Mouse (Mus musculus): ENCODE measurements around the gene Ddx25. TPM values are rescaled to one million over a fixed set of nuclear protein-coding genes. Genes with fewer than 3 reads are reported as not detected.
A peak's percentile ranks its signal among the peaks of the same experiment; 100 is the strongest.

Gene Ddx25
- polyA plus RNA-seq (2015; fragmentation: Nextera tagmentation; extraction: Ambion mirVana): 2.1 and 2.4 TPM in 2 replicates

DNA sequence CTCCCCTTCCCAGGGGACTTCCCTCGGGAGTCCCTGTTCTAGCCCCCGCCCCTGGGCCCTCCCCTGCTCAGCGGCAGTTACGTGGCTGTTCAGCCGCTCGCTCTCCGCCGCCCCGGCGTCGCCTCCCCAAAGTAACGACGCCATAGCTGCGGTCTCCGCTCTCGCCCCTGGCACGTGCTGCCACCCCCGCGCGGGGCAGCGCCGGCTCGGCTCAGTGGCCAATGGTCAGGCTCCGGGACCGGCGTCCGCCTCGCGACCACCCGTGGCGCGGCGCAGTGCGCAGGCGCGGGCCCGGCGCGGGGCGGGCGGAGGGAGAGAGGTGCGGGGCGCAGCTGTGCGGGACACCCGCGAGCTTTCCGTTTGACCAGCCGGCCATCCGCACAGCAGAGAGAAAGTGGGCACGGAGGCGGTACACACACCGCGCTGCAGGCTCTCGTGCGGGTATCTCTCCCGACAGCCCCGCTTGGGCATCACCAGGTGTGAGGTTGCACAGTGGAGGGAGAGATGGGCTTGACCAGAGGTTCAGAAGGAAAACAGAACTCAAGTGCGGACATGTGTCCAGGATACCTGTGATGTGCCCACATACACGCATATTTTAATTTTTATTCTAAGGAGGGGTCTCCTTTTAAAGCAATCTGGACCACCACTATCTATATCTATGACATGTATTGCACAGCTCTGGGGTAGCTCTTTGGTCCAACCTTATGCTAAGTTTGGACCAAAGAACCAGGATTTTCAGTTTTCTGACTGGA lies at the start of gene Ddx25, which contains the start of gene Pus3:
TSS of gene Ddx25 (minus strand) at position 272 of the 752 bp plus-strand sequence.
TSS of gene Pus3 (plus strand) at position 339 of the 752 bp plus-strand sequence.
- no peaks in the 10 kb centered on the region for H3K27me3 ChIP-seq
- H3K4me3 ChIP-seq: peak within 1 kb of the TSS; percentile 70
- ATAC-seq (ENCODE audit: insufficient number of reproducible peaks, low FRiP score, low TSS enrichment, low read depth): peak; percentile 64
- peaks cover 19% of the 10 kb centered on the region for H3K4me1 ChIP-seq
- H3K9me3 ChIP-seq: no peaks in the 10 kb centered on the region
- peaks cover 12% of the 10 kb centered on the region for H3K36me3 ChIP-seq
- 1% methylated on average over 59 of the region's 59 CpGs for WGBS
- H3K27ac ChIP-seq: peak within 1 kb of the TSS; percentile 82
- H3K9ac ChIP-seq: peak within 1 kb of the TSS; percentile 51
- peak within 1 kb of the TSS; percentile 95 for H3K4me2 ChIP-seq

DNA sequence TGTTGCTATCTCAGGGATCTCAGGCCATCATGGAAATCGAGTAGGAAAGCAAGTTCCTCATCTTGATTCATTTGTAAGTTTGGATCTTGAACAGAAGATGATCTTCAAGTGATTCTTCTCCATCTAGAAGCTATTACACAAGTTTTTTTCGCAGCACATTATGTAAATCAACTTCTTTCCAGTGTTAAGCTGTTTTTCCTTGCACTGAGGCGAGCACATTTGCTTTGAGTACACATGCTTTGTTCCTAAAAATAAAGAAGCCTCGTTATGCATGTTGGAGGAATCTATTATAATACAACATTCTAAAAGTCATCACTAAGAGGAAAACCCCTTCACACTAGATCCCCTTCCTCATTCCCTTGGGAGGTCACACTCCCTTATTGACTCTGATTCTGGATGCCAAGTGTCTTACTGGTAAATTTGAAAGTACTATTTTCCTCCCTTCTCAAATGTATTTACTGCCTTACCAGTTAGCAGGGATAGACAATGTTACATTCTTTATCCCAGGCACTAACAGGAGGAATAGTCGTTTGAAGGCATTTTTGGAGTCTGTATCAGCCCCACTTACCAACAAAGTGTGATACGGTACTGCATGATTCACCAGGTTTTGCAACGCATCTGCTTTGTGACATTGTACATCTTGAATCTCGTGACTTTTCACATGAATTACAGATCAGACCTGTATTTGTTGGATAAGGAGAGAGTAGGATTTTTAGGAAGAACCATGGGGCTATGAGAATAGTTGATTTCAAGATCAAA lies 49.5 kb upstream of the Ddx25 start:
- ATAC-seq (ENCODE audit: insufficient number of reproducible peaks, low FRiP score, low TSS enrichment, low read depth): no peak
- Histone ChIP-seq H3K36me3 (no peaks in the 10 kb centered on the region), H3K4me3 (no peak overlapping the region), H3K9me3 (no peaks in the 10 kb centered on the region), H3K9ac (no peak overlapping the region), H3K27ac (no peak overlapping the region), H3K4me2 (no peak overlapping the region), H3K4me1 (no peaks in the 10 kb centered on the region), H3K27me3 (no peaks in the 10 kb centered on the region)
- 67% methylated on average over 8 of the region's 8 CpGs for WGBS

DNA sequence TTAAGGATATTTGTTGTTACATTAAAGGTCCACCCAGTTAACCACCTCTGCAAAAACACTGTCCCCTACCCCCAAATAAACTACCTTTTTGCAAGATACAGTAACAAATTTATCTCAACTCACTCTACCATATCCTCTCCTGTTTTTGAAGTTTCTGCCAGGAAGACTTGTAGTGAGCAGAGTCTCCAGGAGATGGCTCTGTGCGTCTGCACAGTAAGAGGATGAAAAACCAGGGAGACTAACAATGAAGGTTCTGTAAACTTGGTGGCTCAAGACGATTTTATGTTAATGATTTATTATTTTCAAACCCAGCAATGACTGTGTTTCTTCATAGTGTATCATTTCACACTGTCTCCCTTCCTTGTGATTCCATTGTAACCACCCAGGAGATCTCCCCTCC lies 34.6 kb upstream of the Ddx25 start:
- H3K27ac ChIP-seq: no peak overlapping the region
- ATAC-seq (ENCODE audit: insufficient number of reproducible peaks, low FRiP score, low TSS enrichment, low read depth): no peak
- H3K27me3 ChIP-seq: no peaks in the 10 kb centered on the region
- no peak overlapping the region for H3K4me2 ChIP-seq
- H3K4me3 ChIP-seq: no peak overlapping the region
- H3K4me1 ChIP-seq: no peaks in the 10 kb centered on the region
- no peaks in the 10 kb centered on the region for H3K36me3 ChIP-seq
- no peak overlapping the region for H3K9ac ChIP-seq
- WGBS: 13% methylated on average over 2 of the region's 2 CpGs
- no peaks in the 10 kb centered on the region for H3K9me3 ChIP-seq

DNA sequence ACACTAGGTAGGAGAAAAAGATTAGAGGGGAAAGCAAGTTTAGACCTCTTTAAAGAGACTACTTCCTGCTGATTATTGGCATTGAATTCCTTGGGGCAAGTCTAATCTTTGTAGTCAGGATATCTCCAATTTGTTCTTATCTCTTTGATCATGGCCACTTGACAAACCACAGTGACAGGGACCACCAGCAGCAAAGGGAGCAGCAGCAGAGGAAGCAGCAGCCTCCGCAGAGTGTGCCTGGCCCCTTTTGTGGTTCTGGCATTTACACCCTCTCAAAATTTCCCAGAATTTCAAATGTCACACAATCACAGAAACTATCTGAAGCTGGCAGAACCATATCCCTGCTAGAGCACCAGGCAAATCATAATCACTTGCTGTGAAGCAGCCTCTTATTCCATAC lies 29.3 kb upstream of the Ddx25 start:
- Histone ChIP-seq H3K9ac (no peak overlapping the region), H3K9me3 (no peaks in the 10 kb centered on the region), H3K4me2 (no peak overlapping the region), H3K27me3 (no peaks in the 10 kb centered on the region), H3K27ac (no peak overlapping the region), H3K4me3 (no peak overlapping the region), H3K4me1 (no peaks in the 10 kb centered on the region), H3K36me3 (no peaks in the 10 kb centered on the region)
- no peak for ATAC-seq (ENCODE audit: insufficient number of reproducible peaks, low FRiP score, low TSS enrichment, low read depth)
- WGBS: 13% methylated on average over 1 of the region's 1 CpGs

DNA sequence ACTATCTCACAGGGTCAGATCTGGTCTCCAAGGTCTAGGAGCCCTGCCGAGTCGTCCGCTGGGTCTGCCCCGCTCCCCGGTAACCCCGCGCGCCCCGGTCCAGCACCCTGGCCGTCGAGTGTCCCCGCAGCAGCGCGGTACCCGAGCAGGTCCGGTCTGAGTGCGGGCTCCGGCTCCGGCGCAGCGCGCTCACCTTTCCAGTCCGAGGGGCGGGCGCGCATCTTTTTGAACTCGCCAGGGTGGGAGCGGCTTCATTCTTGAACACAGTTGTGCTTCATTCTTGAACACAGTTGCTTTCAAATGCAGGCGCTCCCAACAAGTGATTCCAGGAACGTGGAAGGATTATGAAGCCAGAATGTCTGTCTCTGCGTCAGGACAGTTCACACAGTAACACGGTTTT lies 16.1 kb upstream of the Ddx25 start:
- Histone ChIP-seq H3K27ac (no peak overlapping the region), H3K9ac (no peak overlapping the region), H3K36me3 (no peaks in the 10 kb centered on the region), H3K4me3 (peak overlapping the region; percentile 25), H3K9me3 (no peaks in the 10 kb centered on the region), H3K4me1 (peaks cover 4% of the 10 kb centered on the region), H3K27me3 (peaks cover 15% of the 10 kb centered on the region), H3K4me2 (peak overlapping the region; percentile 48)
- no peak for ATAC-seq (ENCODE audit: insufficient number of reproducible peaks, low FRiP score, low TSS enrichment, low read depth)
- WGBS: 5% methylated on average over 32 of the region's 32 CpGs

DNA sequence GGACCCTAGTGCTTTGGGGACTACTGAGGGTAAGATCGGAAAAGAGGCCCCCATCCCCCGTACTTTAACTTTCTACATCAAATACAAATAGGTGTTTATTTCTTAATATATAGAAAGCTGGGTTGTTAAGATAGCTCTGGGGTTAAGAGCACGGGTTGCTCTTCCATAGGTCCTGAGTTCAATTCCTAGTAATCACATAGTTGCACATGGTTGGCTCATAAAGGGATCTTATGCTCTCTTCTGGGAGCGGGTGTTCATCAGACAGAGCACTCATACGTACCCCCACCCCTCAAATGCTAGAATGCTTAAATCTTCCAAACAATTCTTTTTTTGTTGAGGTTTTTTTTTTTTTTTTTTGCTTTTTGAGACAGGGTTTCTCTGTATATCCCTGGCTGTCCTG lies 12.3 kb upstream of the Ddx25 start:
- Histone ChIP-seq H3K4me2 (peak overlapping the region; percentile 68), H3K4me1 (peaks cover 9% of the 10 kb centered on the region), H3K36me3 (peaks cover 18% of the 10 kb centered on the region; the same call in 1 of the 2 replicates), H3K27ac (peak overlapping the region; percentile 92; the same call in 1 of the 2 replicates), H3K27me3 (peaks cover 15% of the 10 kb centered on the region), H3K4me3 (peak overlapping the region; percentile 88), H3K9me3 (no peaks in the 10 kb centered on the region), H3K9ac (no peak overlapping the region)
- ATAC-seq (ENCODE audit: insufficient number of reproducible peaks, low FRiP score, low TSS enrichment, low read depth): no peak
- WGBS: 11% methylated on average over 5 of the region's 5 CpGs

DNA sequence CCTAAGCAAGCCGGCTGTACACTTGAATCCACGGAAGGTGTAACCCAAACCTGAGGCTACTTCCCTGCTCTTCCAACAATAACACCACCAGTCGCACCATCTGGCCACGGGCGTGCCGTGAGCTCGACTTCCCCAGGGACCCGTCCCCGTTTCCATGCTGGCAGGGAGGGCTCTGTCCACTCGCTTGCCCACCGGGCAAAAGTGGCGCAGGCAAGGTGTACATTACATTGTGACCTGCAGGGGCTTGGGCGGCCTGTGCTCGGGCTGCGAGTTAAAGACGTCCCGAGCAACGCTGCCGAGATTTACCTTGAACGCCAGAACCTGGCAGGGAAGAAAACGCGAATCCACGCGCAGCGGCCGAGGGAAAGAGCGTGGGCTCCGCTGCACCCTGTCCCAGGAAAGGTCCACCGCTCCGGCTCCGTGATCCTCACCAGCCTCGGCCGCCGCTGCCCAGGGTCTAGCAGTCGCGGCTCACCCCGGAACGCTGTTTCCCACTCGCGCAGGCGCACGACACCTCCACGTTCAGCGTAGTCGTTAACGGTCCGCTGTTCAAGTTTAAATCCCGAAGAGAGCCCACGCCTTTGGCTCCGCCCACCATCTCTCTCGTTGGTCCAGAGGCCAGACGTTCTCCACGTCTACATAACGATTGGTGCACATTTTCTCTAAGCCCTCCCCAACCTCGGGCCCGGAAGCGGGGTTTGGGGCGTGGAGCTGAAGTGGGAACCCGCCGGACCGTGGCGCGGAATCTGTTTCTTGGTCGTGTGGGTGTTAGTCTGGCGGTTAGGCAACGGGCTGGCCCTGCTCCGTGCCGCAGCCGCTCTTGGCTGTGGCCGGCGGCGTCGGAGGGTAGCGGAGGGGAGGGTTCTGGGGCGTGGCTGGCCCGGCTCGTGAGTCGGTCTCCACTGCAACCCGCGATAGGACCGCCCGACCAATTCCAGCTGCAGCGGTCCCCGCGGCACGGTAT lies 11.5 kb upstream of the Ddx25 start, which contains the start of the genes Pate2 and Hyls1:
TSS of gene Pate2 (plus strand) at position 714 of the 964 bp plus-strand sequence.
TSS of gene Hyls1 (minus strand) at position 828 of the 964 bp plus-strand sequence.
- peak within 1 kb of the TSS; percentile 68 for H3K4me2 ChIP-seq
- H3K4me3 ChIP-seq: peak within 1 kb of the TSS; percentile 88
- peaks cover 11% of the 10 kb centered on the region for H3K27me3 ChIP-seq
- peak within 1 kb of the TSS; percentile 92 for H3K27ac ChIP-seq
- WGBS: under 1% methylated on average over 86 of the region's 86 CpGs
- H3K36me3 ChIP-seq: peaks cover 26% of the 10 kb centered on the region
- peak within 1 kb of the TSS; percentile 74 for H3K9ac ChIP-seq
- ATAC-seq (ENCODE audit: insufficient number of reproducible peaks, low FRiP score, low TSS enrichment, low read depth): peak; percentile 99
- H3K4me1 ChIP-seq: peaks cover 9% of the 10 kb centered on the region
- H3K9me3 ChIP-seq: no peaks in the 10 kb centered on the region

DNA sequence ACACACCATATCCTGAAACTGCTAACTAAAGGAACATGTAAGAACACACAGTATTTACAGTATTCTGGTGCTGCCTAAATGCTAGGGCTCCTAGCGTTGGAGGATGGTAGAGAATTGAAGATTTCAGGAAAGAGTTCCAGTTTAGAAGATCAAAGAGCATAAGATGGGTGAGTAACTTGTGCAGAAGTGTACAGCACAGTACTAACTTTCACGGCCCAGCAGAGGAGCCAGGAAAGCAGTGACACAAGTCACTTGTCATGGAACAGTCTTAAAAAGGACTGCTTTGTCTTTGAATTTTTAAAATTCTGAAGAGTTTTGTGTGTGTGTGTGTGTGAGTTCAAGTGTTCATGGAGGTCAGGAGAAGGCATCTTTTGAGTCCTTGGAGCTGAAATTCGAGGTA lies 9.7 kb upstream of the Ddx25 start:
- no peak for ATAC-seq (ENCODE audit: insufficient number of reproducible peaks, low FRiP score, low TSS enrichment, low read depth)
- Histone ChIP-seq H3K4me3 (no peak overlapping the region), H3K36me3 (peaks cover 31% of the 10 kb centered on the region), H3K27me3 (no peaks in the 10 kb centered on the region), H3K27ac (no peak overlapping the region), H3K9me3 (no peaks in the 10 kb centered on the region), H3K9ac (no peak overlapping the region), H3K4me2 (no peak overlapping the region), H3K4me1 (peaks cover 4% of the 10 kb centered on the region; the same call in 1 of the 2 replicates)
- WGBS: 84% methylated on average over 3 of the region's 3 CpGs

DNA sequence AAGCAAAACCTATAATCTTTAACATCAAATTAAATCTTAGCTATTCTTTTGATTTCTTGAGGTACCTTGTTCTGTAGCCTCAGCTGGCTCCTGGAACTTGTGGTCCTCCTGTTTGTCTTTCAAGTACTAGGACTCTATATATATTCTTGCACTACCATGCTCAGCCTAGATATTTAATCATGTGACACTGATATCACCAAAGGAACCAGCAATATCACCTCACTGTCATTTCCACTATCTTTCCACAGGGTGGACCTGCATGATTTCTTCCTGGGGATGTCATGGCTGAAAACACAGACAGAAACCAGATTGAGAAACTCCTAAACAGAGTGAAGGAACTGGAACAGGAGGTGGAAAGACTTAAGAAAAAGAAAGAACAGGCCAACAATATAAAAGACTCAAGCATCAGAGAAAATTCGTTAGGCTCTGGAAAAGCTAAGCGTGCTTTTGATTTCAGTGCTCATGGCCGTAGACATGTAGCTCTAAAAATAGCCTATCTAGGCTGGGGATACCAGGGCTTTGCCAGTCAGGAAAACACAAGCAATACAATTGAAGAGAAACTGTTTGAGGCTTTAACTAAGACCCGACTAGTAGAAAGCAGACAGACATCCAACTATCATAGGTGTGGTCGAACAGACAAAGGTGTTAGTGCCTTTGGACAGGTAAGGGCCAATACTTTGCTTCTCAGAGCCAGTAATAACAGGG lies 6.4 kb upstream of the Ddx25 start:
- Histone ChIP-seq H3K36me3 (peaks cover 42% of the 10 kb centered on the region), H3K9ac (no peak overlapping the region)

DNA sequence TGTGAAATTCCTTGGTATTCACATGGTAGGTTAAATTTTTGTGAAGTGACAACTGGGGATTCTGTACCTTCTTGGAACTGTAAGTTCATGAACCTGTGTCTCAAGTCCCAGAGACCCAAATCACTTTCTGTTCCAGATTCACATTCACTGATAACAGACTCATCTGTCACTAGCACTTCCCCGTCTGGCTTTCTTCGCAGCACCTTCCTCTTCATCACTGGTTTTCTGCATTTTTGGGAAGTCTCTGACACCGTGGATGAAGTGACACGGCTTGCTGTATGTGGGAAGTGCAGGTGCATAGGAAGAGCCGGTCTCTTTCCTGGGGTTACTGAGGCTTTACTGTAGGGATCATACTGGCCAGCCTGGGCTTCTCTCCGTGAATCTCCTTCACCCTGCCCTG lies 3.3 kb upstream of the Ddx25 start:
- H3K4me3 ChIP-seq: no peak overlapping the region
- 82% methylated on average over 6 of the region's 6 CpGs for WGBS
- H3K27ac ChIP-seq: no peak overlapping the region
- H3K9ac ChIP-seq: no peak overlapping the region
- no peak overlapping the region for H3K4me2 ChIP-seq
- no peaks in the 10 kb centered on the region for H3K9me3 ChIP-seq
- peaks cover 19% of the 10 kb centered on the region for H3K4me1 ChIP-seq
- ATAC-seq (ENCODE audit: insufficient number of reproducible peaks, low FRiP score, low TSS enrichment, low read depth): no peak
- H3K27me3 ChIP-seq: no peaks in the 10 kb centered on the region
- peaks cover 28% of the 10 kb centered on the region for H3K36me3 ChIP-seq

More for the DNA sequence above, 6.4 kb upstream of the Ddx25 start:
- Histone ChIP-seq H3K27me3 (no peaks in the 10 kb centered on the region), H3K27ac (no peak overlapping the region), H3K9me3 (no peaks in the 10 kb centered on the region), H3K4me2 (no peak overlapping the region), H3K4me3 (no peak overlapping the region), H3K4me1 (peaks cover 11% of the 10 kb centered on the region; the same call in 1 of the 2 replicates)
- WGBS: 90% methylated on average over 5 of the region's 5 CpGs
- ATAC-seq (ENCODE audit: insufficient number of reproducible peaks, low FRiP score, low TSS enrichment, low read depth): no peak

DNA sequence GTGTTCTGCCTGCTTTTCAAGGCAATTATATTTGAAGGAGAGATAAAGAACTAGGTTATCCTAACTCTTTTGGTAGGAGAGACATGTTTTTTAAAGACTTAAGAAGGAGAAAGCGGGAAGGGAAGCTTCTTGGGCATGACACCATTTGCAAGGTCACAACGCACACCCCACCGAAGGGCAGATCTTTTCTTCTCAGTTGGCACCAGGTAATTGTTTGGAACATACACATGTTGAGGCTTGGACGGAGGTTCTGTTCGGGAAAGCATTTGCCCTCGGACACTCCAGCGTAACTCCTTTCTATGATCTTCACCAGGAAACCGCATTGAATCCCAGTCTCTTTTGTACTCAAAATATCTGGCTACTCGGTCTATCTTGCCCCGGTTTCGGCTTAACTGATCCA lies 2.7 kb upstream of the Ddx25 start:
- no peaks in the 10 kb centered on the region for H3K27me3 ChIP-seq
- H3K4me2 ChIP-seq: no peak overlapping the region
- ATAC-seq (ENCODE audit: insufficient number of reproducible peaks, low FRiP score, low TSS enrichment, low read depth): no peak
- 95% methylated on average over 11 of the region's 11 CpGs for WGBS
- H3K9me3 ChIP-seq: no peaks in the 10 kb centered on the region
- H3K9ac ChIP-seq: no peak overlapping the region
- H3K36me3 ChIP-seq: peaks cover 24% of the 10 kb centered on the region
- H3K4me3 ChIP-seq: no peak overlapping the region
- no peak overlapping the region for H3K27ac ChIP-seq
- H3K4me1 ChIP-seq: peaks cover 19% of the 10 kb centered on the region
